Mouse (Mus musculus) embryo, embryonic 10.5 days (tissue): ENCODE data around the gene Ltk.

Experiments used
- DNase-seq: peaks from one replicate; pipeline ENCODE4 v3.0.0-alpha.2; 2015; ENCODE audit warnings: low spot score

Gene Ltk

GRCm38 (mm10) chr2:119703171-119703570 lies 57.1 kb downstream of the Ltk start:
- no peak for DNase-seq
